ENCODE assay signal across 16 mouse cellular contexts in genomic region chr6:100356617-100357399, GRCm38 (mm10).
DNase-seq lines count a peak whose midpoint lies in the region; ATAC-seq lines count a peak whose summit lies in the region.
"Had no signal": no experiment of that assay in that cellular context is flagged by ENCODE, and none has a peak within 500 bp of the region (broad histone marks: within the 10 kb centered on the region; RNA-seq: fewer than 3 reads in every experiment).

No protein-coding gene starts in this region.

- peak; percentile 22 for DNase-seq in adrenal gland, adult 8-10 months
- DNase-seq in adrenal gland, postnatal 4 days (ENCODE audit: low spot score in 2 of 2): no peak
- no peak for DNase-seq in heart, adult 9 months (ENCODE audit: low spot score in 2 of 2)
- no peak for DNase-seq in gastrocnemius, postnatal 25 days
- DNase-seq in layer of hippocampus, postnatal 25 days (ENCODE audit: extremely low spot score in 1 of 2, low spot score in 1 of 2): no peak
- DNase-seq: cerebellum, adult 11 months; gastrocnemius, postnatal 10 days; lung, adult 2 months; right cerebral cortex, adult 18-20 months had no signal

- peak overlapping the region; percentile 20; the same call in 1 of the 2 replicates for H3K4me2 ChIP-seq in liver, embryonic 15.5 days
- no peak overlapping the region for H3K4me2 ChIP-seq in stomach, embryonic 16.5 days (ENCODE audit: low read depth, low read length)
- H3K4me2 ChIP-seq: midbrain, embryonic 12.5 days; neural tube, embryonic 12.5 days had no signal

- peak overlapping the region; percentile 33; the same call in 1 of the 2 replicates for H3K27ac ChIP-seq in liver, embryonic 15.5 days (replicated peaks)
- H3K27ac ChIP-seq in stomach, embryonic 16.5 days (ENCODE audit: low read length): no peak overlapping the region
- H3K27ac ChIP-seq: kidney, postnatal 0 days; left cerebral cortex, adult 2 months; midbrain, embryonic 12.5 days; neural tube, embryonic 12.5 days had no signal

- no peak overlapping the region for H3K9ac ChIP-seq in liver, embryonic 15.5 days
- H3K9ac ChIP-seq in stomach, embryonic 16.5 days (ENCODE audit: low read length): no peak overlapping the region
- H3K9ac ChIP-seq: midbrain, embryonic 12.5 days; neural tube, embryonic 12.5 days had no signal

- H3K36me3 ChIP-seq in liver, embryonic 15.5 days (replicated peaks): no peaks in the 10 kb centered on the region
- H3K36me3 ChIP-seq in stomach, embryonic 16.5 days (ENCODE audit: control insufficient read depth, insufficient read depth, low read length): no peaks in the 10 kb centered on the region
- H3K36me3 ChIP-seq: midbrain, embryonic 12.5 days; neural tube, embryonic 12.5 days had no signal

- ATAC-seq in common myeloid progenitor, adult 5-6 weeks (replicated peaks; ENCODE audit: low read depth, poor library complexity, severe bottlenecking): peak; percentile 98
- peak; percentile 77 for ATAC-seq in liver, embryonic 15.5 days (ENCODE audit: insufficient read depth)
- peak; percentile 76; the same call in 1 of the 2 replicates for ATAC-seq in stomach, embryonic 16.5 days (ENCODE audit: insufficient read depth, low FRiP score)

- H3K9me3 ChIP-seq in liver, embryonic 15.5 days (replicated peaks): no peaks in the 10 kb centered on the region
- no peaks in the 10 kb centered on the region for H3K9me3 ChIP-seq in stomach, embryonic 16.5 days (replicated peaks; ENCODE audit: control insufficient read depth, low read length)
- H3K9me3 ChIP-seq: midbrain, embryonic 12.5 days; neural tube, embryonic 12.5 days had no signal

- 40% methylated on average over 11 of the region's 11 CpGs for WGBS in liver, embryonic 15.5 days (ENCODE audit: insufficient replicate concordance)
- 58% methylated on average over 11 of the region's 11 CpGs for WGBS in stomach, embryonic 16.5 days

- no peaks in the 10 kb centered on the region for H3K27me3 ChIP-seq in liver, embryonic 15.5 days
- H3K27me3 ChIP-seq in stomach, embryonic 16.5 days (ENCODE audit: control insufficient read depth, insufficient read depth, low read length): no peaks in the 10 kb centered on the region
- H3K27me3 ChIP-seq: midbrain, embryonic 12.5 days; neural tube, embryonic 12.5 days had no signal

- no peak overlapping the region for H3K4me3 ChIP-seq in liver, embryonic 15.5 days (replicated peaks)
- no peak overlapping the region for H3K4me3 ChIP-seq in stomach, embryonic 16.5 days (replicated peaks; ENCODE audit: low read length)
- H3K4me3 ChIP-seq: left cerebral cortex, adult 2 months; midbrain, embryonic 12.5 days; neural tube, embryonic 12.5 days had no signal

- peaks cover 10% of the 10 kb centered on the region; the same call in 1 of the 2 replicates for H3K4me1 ChIP-seq in liver, embryonic 15.5 days (replicated peaks)
- H3K4me1 ChIP-seq in stomach, embryonic 16.5 days (ENCODE audit: control insufficient read depth, insufficient read depth, low read length): no peaks in the 10 kb centered on the region
- H3K4me1 ChIP-seq: midbrain, embryonic 12.5 days; neural tube, embryonic 12.5 days had no signal
